Mouse (Mus musculus): Measurements from ENCODE around the gene Olfr1179. TPM values are rescaled to one million over a fixed set of nuclear protein-coding genes. Genes with fewer than 3 reads are reported as not detected.
"Not testable (repeated sequence)": the region's sequence is repeated elsewhere in the genome, so short reads cannot be mapped to it uniquely, and the experiment has no call there.

Gene Olfr1179
- total RNA-seq (2021): not detected
- long read RNA-seq: 0 reads

DNA sequence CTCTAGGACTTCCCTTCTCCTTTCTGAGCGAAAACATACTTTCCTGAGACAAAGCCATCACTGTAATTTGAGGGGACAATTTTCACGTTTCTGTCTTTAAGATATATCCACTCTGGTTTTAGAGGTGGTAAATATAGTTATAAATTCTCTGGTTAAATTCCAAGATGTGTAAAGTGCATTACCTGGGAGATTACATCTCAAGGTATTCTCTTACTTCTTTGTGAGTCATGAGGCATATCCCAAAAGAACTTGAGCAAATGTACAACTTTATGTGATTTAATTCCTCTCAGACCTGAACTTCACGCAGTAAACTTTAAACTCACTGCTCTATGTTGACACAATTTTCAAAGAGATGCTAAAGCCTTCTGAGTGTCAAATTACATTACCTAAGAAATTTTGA is at the start of gene Olfr1179:
Gene Olfr1179, minus strand, starts transcription at position 101 of the 400 bp plus-strand sequence.
- DNase-seq (ENCODE audit: low spot score in 2 of 2): no peak

DNA sequence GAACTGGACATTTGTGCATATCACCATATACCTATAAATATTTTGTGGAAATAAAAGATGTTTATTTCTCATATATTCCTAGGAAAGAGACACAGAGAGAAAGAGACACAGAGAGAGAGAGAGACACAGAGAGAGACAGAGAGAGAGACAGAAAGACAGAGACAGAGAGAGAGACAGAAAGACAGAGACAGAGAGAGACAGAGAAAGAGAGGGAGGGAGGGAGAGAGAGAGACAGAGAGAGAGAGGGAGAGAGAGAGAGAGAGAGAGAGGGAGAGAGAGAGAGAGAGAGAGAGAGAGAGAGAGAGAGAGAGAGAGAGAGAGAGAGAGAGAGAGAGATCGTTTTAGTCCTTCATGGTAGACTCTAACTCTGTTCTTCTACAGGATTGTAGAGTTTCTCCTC is 48.3 kb upstream of the Olfr1179 start, which contains the start of gene Olfr1183:
Gene Olfr1183, plus strand, starts transcription at position 301 of the 400 bp plus-strand sequence.
- DNase-seq (ENCODE audit: low spot score in 2 of 2): not testable (repeated sequence)

DNA sequence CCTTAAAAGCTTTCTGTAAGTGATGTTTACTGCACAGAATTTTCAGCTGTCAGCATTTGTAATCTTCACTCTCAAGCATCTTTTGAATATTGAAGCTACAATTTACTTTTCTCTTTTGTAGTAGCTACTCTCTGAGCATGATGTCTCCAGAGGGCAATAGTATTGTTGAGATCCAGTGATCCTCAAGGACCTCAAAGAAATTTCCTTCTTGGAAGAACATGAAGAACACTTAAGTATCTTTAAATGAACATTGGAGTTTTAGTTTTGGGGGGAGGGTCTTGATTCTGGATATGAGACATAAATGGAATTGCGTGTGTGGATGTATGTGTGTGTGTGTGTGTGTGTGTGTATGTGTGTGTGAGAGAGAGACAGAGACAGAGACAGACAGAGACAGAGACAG is 42.8 kb upstream of the Olfr1179 start, which contains the start of gene Gm13757:
Gene Gm13757, minus strand, starts transcription at position 101 of the 400 bp plus-strand sequence.
- no peak for DNase-seq (ENCODE audit: low spot score in 2 of 2)

DNA sequence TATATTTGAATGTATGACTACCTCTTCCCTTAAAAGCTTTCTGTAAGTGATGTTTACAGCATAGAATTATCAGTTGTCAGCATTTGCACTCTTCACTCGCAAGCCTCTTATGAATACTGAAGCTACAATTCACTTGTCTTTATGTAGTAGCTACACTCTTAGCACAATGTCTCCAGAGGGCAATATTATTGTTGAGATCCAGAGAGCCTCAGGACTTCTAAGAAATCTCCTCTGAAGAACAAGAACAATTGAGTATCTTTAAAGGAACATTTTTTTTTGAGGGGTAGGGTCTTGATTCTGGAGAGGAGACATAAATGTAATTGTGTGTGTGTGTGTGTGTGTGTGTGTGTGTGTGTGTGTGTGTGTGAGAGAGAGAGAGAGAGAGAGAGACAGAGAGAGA is 19.8 kb upstream of the Olfr1179 start, which contains the start of gene Olfr1181:
Gene Olfr1181, minus strand, starts transcription at position 101 of the 400 bp plus-strand sequence.
- DNase-seq (ENCODE audit: low spot score in 2 of 2): no peak

DNA sequence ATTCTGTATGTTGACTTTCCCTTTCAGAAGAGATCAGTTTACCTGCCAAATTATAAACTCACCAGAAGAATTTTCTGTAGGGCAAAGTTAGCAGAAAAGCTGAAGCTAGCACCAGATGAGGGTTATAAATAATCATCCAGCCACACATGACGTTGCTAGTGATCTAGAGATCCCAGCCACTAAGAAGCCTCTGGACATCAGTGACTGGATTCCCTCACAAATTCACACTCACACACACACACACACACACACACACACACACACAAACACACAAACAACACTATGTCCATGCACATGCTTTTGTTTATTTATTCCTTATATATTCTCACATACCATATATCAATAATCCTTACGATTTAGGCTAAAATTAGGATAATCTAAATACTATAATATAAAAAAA is 12.8 kb upstream of the Olfr1179 start, which contains the start of gene Olfr1180:
Gene Olfr1180, minus strand, starts transcription at position 101 of the 400 bp plus-strand sequence.
- DNase-seq (ENCODE audit: low spot score in 2 of 2): no peak

DNA sequence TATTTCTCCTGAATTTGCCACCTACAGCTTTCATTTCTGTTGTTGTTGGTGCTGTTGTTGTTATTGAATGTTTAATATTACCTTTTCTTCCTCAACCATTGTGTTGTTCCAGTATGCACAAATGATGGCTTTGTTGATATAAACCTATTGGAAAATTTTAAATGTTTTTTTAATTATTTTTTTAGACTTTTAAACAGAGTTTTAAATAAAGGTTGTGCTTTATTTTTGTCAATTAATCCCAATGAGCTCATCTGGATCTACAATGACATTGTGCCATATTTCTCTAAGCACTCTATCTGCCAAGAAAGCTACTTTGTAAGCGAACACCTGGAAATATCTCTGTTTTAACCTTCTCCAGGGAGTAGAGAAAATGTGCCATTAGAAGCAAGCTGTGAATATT is 19.5 kb downstream of the Olfr1179 start, which contains the start of gene Olfr1178:
Gene Olfr1178, plus strand, starts transcription at position 301 of the 400 bp plus-strand sequence.
- DNase-seq (ENCODE audit: low spot score in 2 of 2): no peak

DNA sequence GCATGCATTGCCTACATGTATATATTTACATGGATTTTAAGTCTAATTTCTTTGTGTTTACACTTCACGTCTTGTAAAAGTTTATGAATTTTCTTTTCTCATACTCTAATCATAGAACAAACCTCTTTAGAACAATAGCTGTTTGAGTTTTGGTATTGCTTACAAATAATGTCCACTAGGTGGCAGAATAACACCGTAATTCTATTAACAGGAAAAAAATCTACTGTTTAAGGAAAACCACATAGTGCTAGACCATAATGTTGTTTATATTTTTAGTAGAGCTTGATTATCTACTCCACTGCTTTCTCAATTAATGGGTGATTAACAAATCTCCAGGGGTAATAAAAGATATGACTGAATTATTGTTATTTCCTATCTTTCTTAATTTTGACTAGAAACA is 49.9 kb downstream of the Olfr1179 start:
- peak in 1 of 2 experiments; percentile 23 for DNase-seq (ENCODE audit: low spot score in 2 of 2)

Other genes starting within 250 kb of the Olfr1179 start
- gene Olfr1168, start 224.6 kb downstream of the Olfr1179 start, total RNA-seq (2021): not detected
- not detected for gene Olfr1170, start 178.1 kb downstream of the Olfr1179 start, total RNA-seq (2021)
- gene Olfr1173, start 126.6 kb downstream of the Olfr1179 start, total RNA-seq (2021): not detected
- gene Olfr1174-ps, start 91.3 kb downstream of the Olfr1179 start, total RNA-seq (2021): not detected
- gene Olfr1175-ps, start 79.2 kb downstream of the Olfr1179 start, total RNA-seq (2021): not detected
- not detected for gene Olfr1176, start 69.7 kb downstream of the Olfr1179 start, total RNA-seq (2021)
- gene Olfr1177-ps, start 60.0 kb downstream of the Olfr1179 start, total RNA-seq (2021): not detected
- gene Olfr1178, start 19.4 kb downstream of the Olfr1179 start, total RNA-seq (2021): not detected
- gene Olfr1180, start 12.7 kb upstream of the Olfr1179 start, total RNA-seq (2021): not detected
- gene Olfr1181, start 19.7 kb upstream of the Olfr1179 start, total RNA-seq (2021): not detected
- not detected for gene Gm13757, start 42.7 kb upstream of the Olfr1179 start, total RNA-seq (2021)
- not detected for gene Olfr1183, start 48.4 kb upstream of the Olfr1179 start, total RNA-seq (2021)
- gene Olfr1184, start 77.1 kb upstream of the Olfr1179 start, total RNA-seq (2021): not detected
- not detected for gene Olfr1185-ps1, start 86.9 kb upstream of the Olfr1179 start, total RNA-seq (2021)
- not detected for gene Olfr1186, start 112.1 kb upstream of the Olfr1179 start, total RNA-seq (2021)
- gene Olfr1188, start 150.5 kb upstream of the Olfr1179 start, total RNA-seq (2021): not detected
- gene Olfr1189, start 180.0 kb upstream of the Olfr1179 start, total RNA-seq (2021): not detected
- gene Olfr1191-ps1, start 234.1 kb upstream of the Olfr1179 start, total RNA-seq (2021): not detected
- gene Olfr1192-ps1, start 242.1 kb upstream of the Olfr1179 start, total RNA-seq (2021): not detected